Mouse (Mus musculus) kidney, embryonic 15.5 days (tissue): ENCODE measurements at regions not wholly inside any gene's neighbourhood (a gene's known extent, or its start where the extent isn't known, plus 50 kb on each side); places are given as distances from the start of the nearest gene placed in this dataset.

Source experiments
- ATAC-seq: fragments of 200-750 bp; cut with Nextera tagmentation; replicated peaks from 2 replicates; pipeline ENCODE4 v1.8.0; 2017; ENCODE audit warnings: moderate TSS enrichment; ENCODE audit not compliant: low FRiP score
- H3K27ac ChIP-seq: fragments of 300-500 bp; sonication (generic); 2 replicates; pipeline ENCODE4 v1.5.1; 2015; ENCODE audit warnings: mild to moderate bottlenecking, inconsistent platforms
- H3K27me3 ChIP-seq: fragments of 300-500 bp; sonication (generic); 2 replicates; pipeline ENCODE4 v1.6.1; 2015; ENCODE audit warnings: inconsistent platforms
- H3K36me3 ChIP-seq: fragments of 300-500 bp; sonication (generic); 2 replicates; pipeline ENCODE4 v1.6.1; 2015; ENCODE audit warnings: inconsistent platforms
- H3K4me1 ChIP-seq: fragments of 300-500 bp; sonication (generic); 2 replicates; pipeline ENCODE4 v1.6.1; 2015; ENCODE audit warnings: inconsistent platforms
- H3K4me2 ChIP-seq: fragments of 300-500 bp; sonication (generic); 2 replicates; pipeline ENCODE4 v1.6.1; 2015; ENCODE audit warnings: moderate library complexity, mild to moderate bottlenecking, inconsistent platforms
- H3K4me3 ChIP-seq: fragments of 300-500 bp; sonication (generic); replicated peaks from 2 replicates; pipeline ENCODE4 v1.5.1; 2015; ENCODE audit warnings: mild to moderate bottlenecking, inconsistent platforms
- H3K9ac ChIP-seq: fragments of 300-500 bp; sonication (generic); 2 replicates; pipeline ENCODE4 v1.6.1; 2015; ENCODE audit warnings: mild to moderate bottlenecking, inconsistent platforms
- H3K9me3 ChIP-seq: fragments of 300-500 bp; sonication (generic); replicated peaks from 2 replicates; pipeline ENCODE4 v1.6.1; 2016; ENCODE audit warnings: inconsistent platforms
- WGBS: fragments of 180-500 bp; shearing (Covaris S2); methylation state at CpG from one replicate; pipeline ENCODE4 v1.1.7; 2015; ENCODE audit warnings: mixed read lengths; 5-methylcytosine and 5-hydroxymethylcytosine counted together

- no peaks in the 10 kb centered on the region for H3K36me3 ChIP-seq
- H3K9ac ChIP-seq: no peak overlapping the region
- H3K4me1 ChIP-seq: peaks cover 5% of the 10 kb centered on the region
- peaks cover 15% of the 10 kb centered on the region for H3K27me3 ChIP-seq
- H3K4me2 ChIP-seq: no peak overlapping the region
- H3K9me3 ChIP-seq: no peaks in the 10 kb centered on the region
- H3K4me3 ChIP-seq: no peak overlapping the region
- WGBS: 81% methylated on average over 5 of the region's 5 CpGs
- no peak overlapping the region for H3K27ac ChIP-seq
- ATAC-seq: no peak
These were observed 158.0 kb upstream of the N4bp1 start for GRCm38 (mm10) chr8:87043016-87043415.

- 3% methylated on average over 48 of the region's 48 CpGs for WGBS
These were observed 152.7 kb upstream of the N4bp1 start for GRCm38 (mm10) chr8:87037620-87038380.

GRCm38 (mm10) chr8:87035996-87036395, 150.9 kb upstream of the N4bp1 start:
- no peaks in the 10 kb centered on the region for H3K9me3 ChIP-seq
- peaks cover 21% of the 10 kb centered on the region for H3K27me3 ChIP-seq
- H3K4me1 ChIP-seq: peaks cover 11% of the 10 kb centered on the region
- H3K36me3 ChIP-seq: no peaks in the 10 kb centered on the region
- no peak overlapping the region for H3K9ac ChIP-seq
- WGBS: 87% methylated on average over 10 of the region's 10 CpGs
- no peak overlapping the region for H3K4me3 ChIP-seq
- ATAC-seq: no peak
- no peak overlapping the region for H3K27ac ChIP-seq
- H3K4me2 ChIP-seq: no peak overlapping the region

More at GRCm38 (mm10) chr8:87037620-87038380, 152.7 kb upstream of the N4bp1 start:
- Histone ChIP-seq H3K27me3 (peaks cover 25% of the 10 kb centered on the region), H3K4me1 (peaks cover 11% of the 10 kb centered on the region), H3K9me3 (no peaks in the 10 kb centered on the region), H3K4me3 (peak overlapping the region; percentile 44), H3K4me2 (peak overlapping the region; percentile 87), H3K9ac (peak overlapping the region; percentile 33; the same call in 1 of the 2 replicates), H3K36me3 (no peaks in the 10 kb centered on the region), H3K27ac (no peak overlapping the region)
- ATAC-seq: 0 out of 2 replicates have a peak, but pooled peaks have one; percentile 29

GRCm38 (mm10) chr8:87028171-87028570, 143.1 kb upstream of the N4bp1 start:
- Histone ChIP-seq H3K4me3 (no peak overlapping the region), H3K4me2 (no peak overlapping the region), H3K9ac (no peak overlapping the region), H3K27ac (no peak overlapping the region), H3K4me1 (no peaks in the 10 kb centered on the region), H3K9me3 (no peaks in the 10 kb centered on the region), H3K27me3 (no peaks in the 10 kb centered on the region), H3K36me3 (no peaks in the 10 kb centered on the region)
- 81% methylated on average over 1 of the region's 1 CpGs for WGBS
- no peak for ATAC-seq

GRCm38 (mm10) chr8:87025946-87026345, 140.9 kb upstream of the N4bp1 start:
- H3K4me3 ChIP-seq: no peak overlapping the region
- no peaks in the 10 kb centered on the region for H3K36me3 ChIP-seq
- no peak overlapping the region for H3K9ac ChIP-seq
- no peak overlapping the region for H3K27ac ChIP-seq
- H3K27me3 ChIP-seq: no peaks in the 10 kb centered on the region
- H3K9me3 ChIP-seq: no peaks in the 10 kb centered on the region
- no peak for ATAC-seq
- no peak overlapping the region for H3K4me2 ChIP-seq
- no peaks in the 10 kb centered on the region for H3K4me1 ChIP-seq
- WGBS: 63% methylated on average over 1 of the region's 1 CpGs

GRCm38 (mm10) chr8:87019795-87020194, 134.7 kb upstream of the N4bp1 start:
- H3K4me1 ChIP-seq: no peaks in the 10 kb centered on the region
- no peaks in the 10 kb centered on the region for H3K9me3 ChIP-seq
- H3K36me3 ChIP-seq: no peaks in the 10 kb centered on the region
- ATAC-seq: no peak
- WGBS: 94% methylated on average over 3 of the region's 3 CpGs
- H3K4me2 ChIP-seq: no peak overlapping the region
- H3K27me3 ChIP-seq: no peaks in the 10 kb centered on the region
- H3K4me3 ChIP-seq: no peak overlapping the region
- H3K9ac ChIP-seq: no peak overlapping the region
- no peak overlapping the region for H3K27ac ChIP-seq

- no peak for ATAC-seq
- 90% methylated on average over 1 of the region's 1 CpGs for WGBS
- no peaks in the 10 kb centered on the region for H3K9me3 ChIP-seq
- H3K4me2 ChIP-seq: no peak overlapping the region
- H3K27ac ChIP-seq: no peak overlapping the region
- no peak overlapping the region for H3K4me3 ChIP-seq
- H3K9ac ChIP-seq: no peak overlapping the region
- H3K36me3 ChIP-seq: no peaks in the 10 kb centered on the region
- H3K4me1 ChIP-seq: no peaks in the 10 kb centered on the region
- no peaks in the 10 kb centered on the region for H3K27me3 ChIP-seq
These were observed 90.5 kb upstream of the N4bp1 start for GRCm38 (mm10) chr8:86975546-86975945.

- Histone ChIP-seq H3K4me2 (no peak overlapping the region), H3K27ac (no peak overlapping the region), H3K27me3 (no peaks in the 10 kb centered on the region), H3K4me3 (no peak overlapping the region), H3K36me3 (no peaks in the 10 kb centered on the region), H3K9me3 (no peaks in the 10 kb centered on the region), H3K9ac (no peak overlapping the region), H3K4me1 (no peaks in the 10 kb centered on the region)
- WGBS: 92% methylated on average over 3 of the region's 3 CpGs
- ATAC-seq: no peak
These were observed 86.7 kb upstream of the N4bp1 start for GRCm38 (mm10) chr8:86971736-86972135.

GRCm38 (mm10) chr8:86969051-86969450, 84.0 kb upstream of the N4bp1 start:
- no peak overlapping the region for H3K9ac ChIP-seq
- H3K27ac ChIP-seq: no peak overlapping the region
- H3K4me2 ChIP-seq: no peak overlapping the region
- H3K4me1 ChIP-seq: no peaks in the 10 kb centered on the region
- H3K9me3 ChIP-seq: no peaks in the 10 kb centered on the region
- H3K27me3 ChIP-seq: no peaks in the 10 kb centered on the region
- no peak for ATAC-seq
- WGBS: 95% methylated on average over 2 of the region's 2 CpGs
- no peak overlapping the region for H3K4me3 ChIP-seq
- no peaks in the 10 kb centered on the region for H3K36me3 ChIP-seq

- H3K27me3 ChIP-seq: 0 out of 2 replicates have a peak, but pooled peaks cover 4% of the 10 kb centered on the region
- H3K9ac ChIP-seq: no peak overlapping the region
- peak; percentile 88 for ATAC-seq
- H3K4me3 ChIP-seq: no peak overlapping the region
- WGBS: 3% methylated on average over 3 of the region's 3 CpGs
- no peaks in the 10 kb centered on the region for H3K9me3 ChIP-seq
- no peak overlapping the region for H3K4me2 ChIP-seq
- no peaks in the 10 kb centered on the region for H3K4me1 ChIP-seq
- H3K27ac ChIP-seq: no peak overlapping the region
- no peaks in the 10 kb centered on the region for H3K36me3 ChIP-seq
These were observed 82.8 kb upstream of the N4bp1 start for GRCm38 (mm10) chr8:86967891-86968311.

GRCm38 (mm10) chr8:86961218-86962195, 76.4 kb upstream of the N4bp1 start:
- Histone ChIP-seq H3K9ac (no peak overlapping the region), H3K27ac (no peak overlapping the region), H3K4me3 (no peak overlapping the region), H3K9me3 (no peaks in the 10 kb centered on the region), H3K27me3 (0 out of 2 replicates have a peak, but pooled peaks cover 4% of the 10 kb centered on the region), H3K4me1 (no peaks in the 10 kb centered on the region), H3K4me2 (no peak overlapping the region), H3K36me3 (no peaks in the 10 kb centered on the region)
- no peak for ATAC-seq
- WGBS: 63% methylated on average over 20 of the region's 20 CpGs
